Mouse (Mus musculus): ENCODE measurements around the gene Nisch. TPM values are rescaled to one million over a fixed set of nuclear protein-coding genes. Genes with fewer than 3 reads are reported as not detected.

The Nisch gene
- total and polyA plus RNA-seq, 2 experiments, result 66.7 to 152 TPM

GRCm38 (mm10) chr14:31240528-31240927 is 23.8 kb upstream of the Nisch start:
- Histone ChIP-seq H3K4me1 (ENCODE audit: control insufficient read depth, insufficient read depth, low read length) (no peaks in the 10 kb centered on the region), H3K27me3 (ENCODE audit: control insufficient read depth, insufficient read depth, low read length) (no peaks in the 10 kb centered on the region), H3K36me3 (ENCODE audit: control insufficient read depth, insufficient read depth, low read length) (peaks cover 4% of the 10 kb centered on the region; the same call in 1 of the 2 replicates), H3K79me2 (ENCODE audit: control insufficient read depth, insufficient read depth, low read length) (no peaks in the 10 kb centered on the region), H3K9ac (ENCODE audit: low read depth, low read length) (no peak overlapping the region), H3K4me3 (ENCODE audit: insufficient read depth, low read depth, low read length) (no peak overlapping the region), H3K27ac (replicated peaks; ENCODE audit: insufficient read depth, low read depth, low read length) (no peak overlapping the region)
- DNase-seq (ENCODE audit: extremely low read depth, low read depth, low spot score), result no peak
- 81% methylated on average over 3 of the region's 3 CpGs for WGBS
- TF ChIP-seq CTCF (IDR thresholded peaks at IDR 0.05; ENCODE audit: low read depth, low read length) (no peak), POLR2A (IDR thresholded peaks at IDR 0.05; ENCODE audit: extremely low read depth, insufficient read depth, low read length) (no peak)

- no peak for DNase-seq (ENCODE audit: extremely low read depth, low read depth, low spot score)
- WGBS, result 82% methylated on average over 7 of the region's 7 CpGs
Observed at GRCm38 (mm10) chr14:31237101-31237882, 20.5 kb upstream of the Nisch start.

GRCm38 (mm10) chr14:31233996-31234591 is 17.3 kb upstream of the Nisch start:
- 12% methylated on average over 11 of the region's 11 CpGs for WGBS
- H3K4me3 ChIP-seq (ENCODE audit: insufficient read depth, low read depth, low read length), result no peak overlapping the region

More at GRCm38 (mm10) chr14:31237101-31237882, 20.5 kb upstream of the Nisch start:
- Histone ChIP-seq H3K9ac (ENCODE audit: low read depth, low read length) (no peak overlapping the region), H3K27me3 (ENCODE audit: control insufficient read depth, insufficient read depth, low read length) (no peaks in the 10 kb centered on the region), H3K36me3 (ENCODE audit: control insufficient read depth, insufficient read depth, low read length) (no peaks in the 10 kb centered on the region; the same call in 1 of the 2 replicates), H3K4me3 (ENCODE audit: insufficient read depth, low read depth, low read length) (no peak overlapping the region), H3K4me1 (ENCODE audit: control insufficient read depth, insufficient read depth, low read length) (no peaks in the 10 kb centered on the region), H3K79me2 (ENCODE audit: control insufficient read depth, insufficient read depth, low read length) (no peaks in the 10 kb centered on the region), H3K27ac (replicated peaks; ENCODE audit: insufficient read depth, low read depth, low read length) (no peak overlapping the region)
- TF ChIP-seq POLR2A (IDR thresholded peaks at IDR 0.05; ENCODE audit: extremely low read depth, insufficient read depth, low read length) (no peak), CTCF (IDR thresholded peaks at IDR 0.05; ENCODE audit: low read depth, low read length) (no peak)

GRCm38 (mm10) chr14:31233070-31233995 is 16.6 kb upstream of the Nisch start:
- Histone ChIP-seq H3K4me3 (ENCODE audit: insufficient read depth, low read depth, low read length) (no peak overlapping the region), H3K36me3 (ENCODE audit: control insufficient read depth, insufficient read depth, low read length) (no peaks in the 10 kb centered on the region), H3K9ac (ENCODE audit: low read depth, low read length) (no peak overlapping the region), H3K4me1 (ENCODE audit: control insufficient read depth, insufficient read depth, low read length) (no peaks in the 10 kb centered on the region), H3K79me2 (ENCODE audit: control insufficient read depth, insufficient read depth, low read length) (no peaks in the 10 kb centered on the region), H3K27ac (replicated peaks; ENCODE audit: insufficient read depth, low read depth, low read length) (no peak overlapping the region), H3K27me3 (ENCODE audit: control insufficient read depth, insufficient read depth, low read length) (no peaks in the 10 kb centered on the region)
- 65% methylated on average over 14 of the region's 14 CpGs for WGBS
- no peak for DNase-seq (ENCODE audit: extremely low read depth, low read depth, low spot score)
- TF ChIP-seq CTCF (IDR thresholded peaks at IDR 0.05; ENCODE audit: low read depth, low read length) (no peak), POLR2A (IDR thresholded peaks at IDR 0.05; ENCODE audit: extremely low read depth, insufficient read depth, low read length) (no peak)

More at GRCm38 (mm10) chr14:31233996-31234591, 17.3 kb upstream of the Nisch start:
- H3K27me3 ChIP-seq (ENCODE audit: control insufficient read depth, insufficient read depth, low read length), result no peaks in the 10 kb centered on the region
- H3K9ac ChIP-seq (ENCODE audit: low read depth, low read length), result 0 out of 2 replicates have a peak overlapping the region, but pooled peaks have one; percentile 43
- no peak for TF ChIP-seq POLR2A (IDR thresholded peaks at IDR 0.05; ENCODE audit: extremely low read depth, insufficient read depth, low read length)
- TF ChIP-seq CTCF (IDR thresholded peaks at IDR 0.05; ENCODE audit: low read depth, low read length), result peak; percentile 59
- H3K79me2 ChIP-seq (ENCODE audit: control insufficient read depth, insufficient read depth, low read length), result no peaks in the 10 kb centered on the region
- H3K27ac ChIP-seq (replicated peaks; ENCODE audit: insufficient read depth, low read depth, low read length), result no peak overlapping the region
- H3K4me1 ChIP-seq (ENCODE audit: control insufficient read depth, insufficient read depth, low read length), result no peaks in the 10 kb centered on the region
- no peaks in the 10 kb centered on the region for H3K36me3 ChIP-seq (ENCODE audit: control insufficient read depth, insufficient read depth, low read length)
- DNase-seq (ENCODE audit: extremely low read depth, low read depth, low spot score), result peak; percentile 53

GRCm38 (mm10) chr14:31232404-31233069 is 15.8 kb upstream of the Nisch start:
- DNase-seq (ENCODE audit: extremely low read depth, low read depth, low spot score), result no peak

More at GRCm38 (mm10) chr14:31232404-31233069, 15.8 kb upstream of the Nisch start:
- H3K4me1 ChIP-seq (ENCODE audit: control insufficient read depth, insufficient read depth, low read length), result no peaks in the 10 kb centered on the region
- H3K36me3 ChIP-seq (ENCODE audit: control insufficient read depth, insufficient read depth, low read length), result no peaks in the 10 kb centered on the region
- no peak overlapping the region for H3K27ac ChIP-seq (replicated peaks; ENCODE audit: insufficient read depth, low read depth, low read length)
- H3K27me3 ChIP-seq (ENCODE audit: control insufficient read depth, insufficient read depth, low read length), result no peaks in the 10 kb centered on the region
- no peaks in the 10 kb centered on the region for H3K79me2 ChIP-seq (ENCODE audit: control insufficient read depth, insufficient read depth, low read length)
- H3K9ac ChIP-seq (ENCODE audit: low read depth, low read length), result no peak overlapping the region
- no peak overlapping the region for H3K4me3 ChIP-seq (ENCODE audit: insufficient read depth, low read depth, low read length)
- no peak for TF ChIP-seq CTCF (IDR thresholded peaks at IDR 0.05; ENCODE audit: low read depth, low read length)
- TF ChIP-seq POLR2A (IDR thresholded peaks at IDR 0.05; ENCODE audit: extremely low read depth, insufficient read depth, low read length), result no peak
- 79% methylated on average over 13 of the region's 13 CpGs for WGBS

Measured in liver, adult 2 months (tissue).